Mouse (Mus musculus) kidney, embryonic 14.5 days (tissue): ENCODE measurements around the gene Olfr706. TPM values are rescaled to one million over a fixed set of nuclear protein-coding genes. Genes with fewer than 3 reads are reported as not detected.

Experiments used
- polyA plus RNA-seq: library from polyadenylated mRNA; unstranded; fragments of >200 nt; fragmentation: Nextera tagmentation; extraction: Ambion mirVana; gene quantifications from 2 replicates; pipeline ENCODE4 v1.2.1, GENCODE M21; 2014

Gene Olfr706
- polyA plus RNA-seq, 1 experiment from 2014 or later: not detected

Other genes starting within 250 kb of the Olfr706 start
- gene Olfr693, start 207.6 kb downstream of the Olfr706 start, polyA plus RNA-seq: not detected in 2 replicates
- gene Olfr694, start 196.3 kb downstream of the Olfr706 start, polyA plus RNA-seq: not detected in 2 replicates
- gene Olfr695, start 171.8 kb downstream of the Olfr706 start, polyA plus RNA-seq: not detected in 2 replicates
- not detected in 2 replicates for gene Olfr697, start 145.7 kb downstream of the Olfr706 start, polyA plus RNA-seq
- not detected in 2 replicates for gene Olfr698, start 132.8 kb downstream of the Olfr706 start, polyA plus RNA-seq
- not detected in 2 replicates for gene Olfr699, start 95.0 kb downstream of the Olfr706 start, polyA plus RNA-seq
- gene Olfr700, start 79.3 kb downstream of the Olfr706 start, polyA plus RNA-seq: not detected in 2 replicates
- not detected in 2 replicates for gene Olfr701, start 74.0 kb downstream of the Olfr706 start, polyA plus RNA-seq
- gene Olfr702, start 54.3 kb downstream of the Olfr706 start, polyA plus RNA-seq: not detected in 2 replicates
- gene Olfr703, start 44.8 kb downstream of the Olfr706 start, polyA plus RNA-seq: not detected in 2 replicates
- gene Olfr704, start 25.0 kb downstream of the Olfr706 start, polyA plus RNA-seq: not detected in 2 replicates
- not detected in 2 replicates for gene Olfr705, start 11.3 kb downstream of the Olfr706 start, polyA plus RNA-seq
- gene Olfr707, start 13.1 kb upstream of the Olfr706 start, polyA plus RNA-seq: not detected in 2 replicates
- not detected in 2 replicates for gene Olfr1532-ps1, start 19.8 kb upstream of the Olfr706 start, polyA plus RNA-seq
- not detected in 2 replicates for gene Olfr709-ps1, start 44.1 kb upstream of the Olfr706 start, polyA plus RNA-seq
- gene Olfr710, start 60.1 kb upstream of the Olfr706 start, polyA plus RNA-seq: not detected in 2 replicates
- not detected in 2 replicates for gene Olfr6, start 75.8 kb upstream of the Olfr706 start, polyA plus RNA-seq
- gene Olfr711, start 87.3 kb upstream of the Olfr706 start, polyA plus RNA-seq: not detected in 2 replicates
- not detected in 2 replicates for gene Olfr2, start 117.9 kb upstream of the Olfr706 start, polyA plus RNA-seq
- gene Olfr713, start 143.0 kb upstream of the Olfr706 start, polyA plus RNA-seq: not detected in 2 replicates
- not detected in 2 replicates for gene Olfr714, start 182.8 kb upstream of the Olfr706 start, polyA plus RNA-seq
- gene Olfr17, start 205.1 kb upstream of the Olfr706 start, polyA plus RNA-seq: not detected in 2 replicates
- gene Olfr715b, start 222.2 kb upstream of the Olfr706 start, polyA plus RNA-seq: not detected in 2 replicates
- gene Olfr715, start 242.9 kb upstream of the Olfr706 start, polyA plus RNA-seq: not detected in 2 replicates